Mouse (Mus musculus) hematopoietic multipotent progenitor cell, adult 10-12 weeks (in vitro differentiated cells): Measurements from ENCODE around the gene Fcer1g. TPM values are rescaled to one million over a fixed set of nuclear protein-coding genes. Genes with fewer than 3 reads are reported as not detected.

Experiments used
- polyA plus RNA-seq: library from polyadenylated mRNA; stranded (reverse); fragments of >175 nt; gene quantifications from 2 replicates; pipeline ENCODE4 v1.2.3, GENCODE M21; 2012; ENCODE audit warnings: low replicate concordance

The Fcer1g gene
- 33.6 and 46.3 TPM in 2 replicates for polyA plus RNA-seq

DNA sequence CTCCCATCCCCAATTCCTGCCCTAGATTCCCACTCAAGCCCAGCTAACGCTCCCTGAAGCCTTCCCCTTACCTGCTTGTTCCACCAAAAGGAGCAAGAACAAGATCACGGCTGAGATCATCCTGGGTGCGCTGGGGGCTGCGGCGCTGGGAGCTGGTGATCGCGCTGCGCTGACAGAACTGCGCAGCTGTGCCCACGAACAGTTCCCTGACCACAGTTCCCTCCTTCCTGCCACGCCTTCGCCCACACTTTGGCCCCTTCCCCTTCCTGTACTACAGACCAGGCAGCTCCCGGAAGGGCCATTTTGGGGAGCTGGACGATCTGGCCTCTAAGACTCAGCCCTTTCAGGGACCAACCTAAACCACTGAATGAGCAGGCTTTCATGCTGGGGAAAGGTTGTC, at the start of gene Fcer1g:
Gene Fcer1g, minus strand, starts transcription at position 240 of the 400 bp plus-strand sequence.

GRCm38 (mm10) chr1:171280916-171281527, 46.9 kb upstream of the Fcer1g start, which contains the start of gene Ppox:
Gene Ppox, minus strand, starts transcription at chr1:171281186.

GRCm38 (mm10) chr1:171269848-171270572, 35.8 kb upstream of the Fcer1g start, which contains the start of gene B4galt3:
Gene B4galt3, plus strand, starts transcription at chr1:171270328.

GRCm38 (mm10) chr1:171250680-171251593, 16.8 kb upstream of the Fcer1g start, which contains the start of gene Ndufs2:
Gene Ndufs2, minus strand, starts transcription at chr1:171251388.

DNA sequence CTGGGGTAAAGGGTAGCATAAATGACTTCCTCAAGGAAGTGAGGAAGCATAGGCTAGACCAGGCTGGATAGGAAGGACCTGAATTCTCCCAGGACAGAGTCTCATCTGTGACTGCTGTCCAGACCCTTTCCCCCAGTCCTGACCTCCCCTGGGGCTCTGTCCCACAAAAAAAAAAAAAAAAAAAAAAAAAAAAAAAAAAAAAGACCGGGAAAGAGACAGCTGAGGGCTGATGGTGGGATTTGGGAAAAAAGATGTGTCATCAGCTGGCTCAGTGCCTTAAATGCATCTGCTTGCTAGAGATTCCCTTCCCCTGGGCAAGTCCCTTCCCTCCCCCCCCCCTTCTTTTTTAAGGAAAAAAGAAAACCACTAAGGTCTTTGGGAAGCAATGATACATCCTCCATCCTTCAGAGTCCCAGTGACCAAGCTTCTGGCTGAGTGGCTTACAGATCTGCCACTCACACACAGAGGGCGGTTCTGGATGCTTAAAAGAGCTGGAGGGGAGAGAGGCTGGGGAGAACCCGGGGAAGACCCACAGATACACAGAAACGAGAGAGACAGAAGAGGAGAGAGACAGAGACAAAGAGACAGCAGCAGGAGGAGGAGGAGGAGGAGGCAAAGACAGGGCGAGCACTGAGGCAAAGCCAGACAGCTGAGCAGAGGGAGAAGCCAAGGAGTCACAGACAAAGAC, 15.9 kb upstream of the Fcer1g start, which contains the start of gene Adamts4:
Gene Adamts4, plus strand, starts transcription at position 509 of the 688 bp plus-strand sequence.

DNA sequence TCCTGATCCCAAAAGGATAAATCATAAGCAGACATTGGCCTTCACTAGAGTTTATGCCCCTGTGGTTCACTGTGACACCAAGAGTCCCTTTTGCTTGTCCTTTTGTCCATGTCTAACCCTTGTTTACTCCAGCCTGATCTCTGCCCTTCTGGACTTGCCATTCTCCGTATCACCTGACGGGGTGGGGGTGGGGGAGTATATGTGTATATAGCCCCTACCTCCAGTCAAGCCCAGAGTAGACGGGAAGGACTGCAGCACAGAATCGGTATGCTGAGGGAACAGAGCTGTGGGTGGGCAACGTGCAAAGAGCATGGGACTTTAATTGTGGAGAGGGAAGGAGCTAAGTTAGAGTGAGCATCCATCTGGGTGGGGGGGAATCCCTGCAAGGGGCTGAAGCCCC, 9.3 kb downstream of the Fcer1g start, which contains the start of gene Apoa2:
Gene Apoa2, plus strand, starts transcription at position 198 of the 400 bp plus-strand sequence.

DNA sequence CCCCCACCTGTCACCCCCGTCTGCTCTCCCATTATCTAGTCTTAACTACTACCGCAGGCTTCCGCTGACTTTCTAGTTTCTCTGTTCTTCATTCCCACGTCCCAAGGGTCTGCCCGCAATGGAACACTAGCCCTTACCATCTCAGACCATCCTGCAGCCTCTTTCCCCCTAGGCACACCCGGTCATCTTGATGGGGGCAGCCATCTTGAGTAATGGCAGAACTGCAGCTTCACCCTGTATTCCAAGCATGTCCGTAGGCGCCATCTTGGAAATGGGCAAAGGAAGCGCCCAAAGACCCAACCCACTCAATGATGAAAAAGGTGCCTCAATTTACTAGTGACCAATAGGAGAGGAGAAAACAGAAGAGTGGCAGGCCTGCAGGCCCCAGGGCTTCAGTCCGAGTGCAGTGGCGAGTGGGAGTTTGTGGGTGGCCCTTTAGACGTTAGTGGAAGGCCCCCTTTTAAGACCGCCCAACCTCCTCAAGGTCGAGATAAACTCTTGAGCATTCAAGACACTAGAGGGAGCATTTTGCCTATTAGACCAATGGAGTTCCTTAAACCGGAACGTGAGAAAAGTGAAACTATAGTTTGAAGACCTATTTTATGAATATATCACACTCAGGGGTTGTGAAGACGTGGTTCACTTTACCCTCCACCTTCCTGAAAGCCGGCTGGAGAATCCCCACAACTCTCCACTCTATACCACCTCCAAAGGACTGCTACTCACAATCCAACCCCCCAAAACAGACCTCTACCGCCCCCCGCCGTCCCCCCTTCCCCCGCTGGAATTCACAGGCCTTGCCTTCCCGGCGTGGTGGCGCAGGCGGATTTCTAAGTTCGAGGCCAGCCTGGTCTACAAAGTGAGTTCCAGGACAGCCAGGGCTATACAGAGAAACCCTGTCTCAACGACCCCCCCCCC, 11.7 kb downstream of the Fcer1g start, which contains the start of gene Tomm40l:
Gene Tomm40l, minus strand, starts transcription at position 277 of the 918 bp plus-strand sequence.

GRCm38 (mm10) chr1:171213801-171214496, 20.2 kb downstream of the Fcer1g start, which contains the start of gene Nr1i3:
Gene Nr1i3, plus strand, starts transcription at chr1:171213970.

GRCm38 (mm10) chr1:171195887-171196397, 38.2 kb downstream of the Fcer1g start, which contains the start of gene Pcp4l1:
Gene Pcp4l1, minus strand, starts transcription at chr1:171196268.

Other genes starting within 250 kb of the Fcer1g start
- gene Fcgr4, start 215.4 kb downstream of the Fcer1g start, polyA plus RNA-seq, result 3.3 and 3.6 TPM in 2 replicates
- 7.1 and 11.2 TPM in 2 replicates for gene Fcgr3, start 169.4 kb downstream of the Fcer1g start, polyA plus RNA-seq
- gene Cfap126, start 120.4 kb downstream of the Fcer1g start, polyA plus RNA-seq, result 1.2 and 1.6 TPM in 2 replicates
- 5.3 and 72.1 TPM in 2 replicates for gene Sdhc, start 83.8 kb downstream of the Fcer1g start, polyA plus RNA-seq
- not detected in 2 replicates for gene Mpz, start 83.7 kb downstream of the Fcer1g start, polyA plus RNA-seq
- gene Pcp4l1, start 38.1 kb downstream of the Fcer1g start, polyA plus RNA-seq, result 0.66 and 1.8 TPM in 2 replicates
- not detected in 2 replicates for gene Nr1i3, start 20.4 kb downstream of the Fcer1g start, polyA plus RNA-seq
- gene Tomm40l, start 11.9 kb downstream of the Fcer1g start, polyA plus RNA-seq, result 18.3 and 19.3 TPM in 2 replicates
- not detected in 2 replicates for gene Apoa2, start 9.3 kb downstream of the Fcer1g start, polyA plus RNA-seq
- gene Adamts4, start 16.1 kb upstream of the Fcer1g start, polyA plus RNA-seq, result 0.04 and 0.17 TPM in 2 replicates
- 29.8 and 80.2 TPM in 2 replicates for gene Ndufs2, start 17.0 kb upstream of the Fcer1g start, polyA plus RNA-seq
- 63.2 and 69.5 TPM in 2 replicates for gene B4galt3, start 36.0 kb upstream of the Fcer1g start, polyA plus RNA-seq
- gene Ppox, start 46.8 kb upstream of the Fcer1g start, polyA plus RNA-seq, result 29.7 and 70.3 TPM in 2 replicates
- gene Usp21, start 53.6 kb upstream of the Fcer1g start, polyA plus RNA-seq, result 77.2 and 163 TPM in 2 replicates
- 17.7 and 40.2 TPM in 2 replicates for gene Ufc1, start 60.7 kb upstream of the Fcer1g start, polyA plus RNA-seq
- gene Dedd, start 94.8 kb upstream of the Fcer1g start, polyA plus RNA-seq, result 11.6 and 25.3 TPM in 2 replicates
- 9.5 and 14.3 TPM in 2 replicates for gene Nit1, start 111.3 kb upstream of the Fcer1g start, polyA plus RNA-seq
- 6.8 and 10.4 TPM in 2 replicates for gene Pfdn2, start 111.3 kb upstream of the Fcer1g start, polyA plus RNA-seq
- gene Klhdc9, start 126.4 kb upstream of the Fcer1g start, polyA plus RNA-seq, result 0.44 and 0.99 TPM in 2 replicates
- gene Nectin4, start 135.7 kb upstream of the Fcer1g start, polyA plus RNA-seq, result 2.4 and 3.8 TPM in 2 replicates
- gene Arhgap30, start 154.6 kb upstream of the Fcer1g start, polyA plus RNA-seq, result 174 and 196 TPM in 2 replicates
- gene Usf1, start 176.9 kb upstream of the Fcer1g start, polyA plus RNA-seq, result 54.0 and 85.7 TPM in 2 replicates
- 1.4 TPM in 1 of 2 replicates, not detected in the other for gene Tstd1, start 184.5 kb upstream of the Fcer1g start, polyA plus RNA-seq
- 0.16 and 1.7 TPM in 2 replicates for gene F11r, start 203.2 kb upstream of the Fcer1g start, polyA plus RNA-seq